Mouse (Mus musculus) brain, embryonic 18.5 days (tissue): ENCODE measurements around the gene Hoxd11.

Source experiments
- DNase-seq: peaks from one replicate; pipeline ENCODE4 v3.0.0-alpha.2; 2012; ENCODE audit warnings: low read depth, low spot score

Hoxd11 gene

DNA sequence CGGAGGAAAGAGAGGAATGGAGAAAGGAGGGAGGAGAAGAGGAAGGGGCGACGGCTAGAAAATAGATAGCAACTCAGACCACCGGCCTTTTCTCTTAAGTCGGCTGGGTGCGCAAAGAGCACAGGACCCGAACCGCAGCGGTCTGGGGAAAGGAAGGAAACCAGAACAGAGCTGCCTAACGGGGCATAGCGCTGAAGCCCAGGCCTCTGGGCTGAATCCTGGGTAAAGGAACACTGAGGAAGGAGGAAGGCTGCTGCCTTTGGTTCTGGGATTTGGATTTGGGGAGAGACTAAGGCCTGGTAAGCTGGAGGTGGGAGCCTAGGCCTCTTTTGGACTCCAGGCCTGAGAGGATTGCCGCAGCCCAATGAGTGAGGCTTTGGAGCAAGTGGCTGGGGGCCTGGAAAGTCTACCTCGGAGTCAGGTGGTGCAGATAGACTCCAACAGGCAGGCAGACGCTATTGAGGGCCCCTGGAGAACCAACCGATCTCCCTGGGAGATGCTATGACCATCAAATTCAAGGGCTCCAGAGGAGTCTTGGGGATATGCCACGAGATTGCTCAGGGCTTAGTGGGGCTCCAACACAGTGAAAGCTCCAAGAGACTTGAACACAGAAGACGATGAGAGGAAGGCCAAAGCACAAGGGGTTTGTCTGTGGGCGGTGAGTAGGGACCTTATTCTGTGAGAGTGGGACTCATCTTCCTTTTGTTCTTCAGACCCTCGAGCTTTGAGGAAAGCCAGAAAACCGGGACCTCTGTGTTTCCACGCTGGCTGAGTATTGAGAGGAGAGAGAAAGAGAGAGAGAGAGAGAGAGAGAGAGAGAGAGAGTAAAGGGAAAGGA lies 1.4 kb downstream of the Hoxd11 start:
- DNase-seq: no peak

- DNase-seq: no peak
Measured at GRCm38 (mm10) chr2:74681594-74682531, 2.5 kb downstream of the Hoxd11 start.

DNA sequence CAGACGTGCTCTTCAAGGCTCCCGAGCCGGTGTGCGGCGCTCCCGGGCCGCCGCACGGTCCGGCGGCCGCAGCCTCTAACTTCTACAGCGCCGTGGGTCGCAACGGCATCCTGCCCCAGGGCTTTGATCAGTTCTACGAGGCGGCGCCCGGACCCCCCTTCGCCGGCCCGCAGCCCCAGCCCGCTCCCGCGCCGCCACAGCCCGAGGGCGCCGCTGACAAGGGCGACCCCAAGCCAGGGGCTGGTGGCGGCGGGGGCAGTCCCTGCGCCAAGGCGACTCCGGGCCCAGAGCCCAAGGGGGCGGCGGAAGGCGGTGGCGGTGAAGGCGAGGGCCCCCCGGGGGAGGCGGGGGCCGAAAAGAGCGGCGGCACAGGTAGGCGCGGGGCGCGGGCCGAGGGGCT lies 3.4 kb downstream of the Hoxd11 start:
- no peak for DNase-seq

GRCm38 (mm10) chr2:74683471-74683951 lies 4.2 kb downstream of the Hoxd11 start:
- no peak for DNase-seq

- DNase-seq: no peak
Measured at GRCm38 (mm10) chr2:74684106-74684505, 4.7 kb downstream of the Hoxd11 start.

GRCm38 (mm10) chr2:74685059-74685603 lies 5.8 kb downstream of the Hoxd11 start:
- DNase-seq: no peak

GRCm38 (mm10) chr2:74686301-74686987 lies 7.1 kb downstream of the Hoxd11 start:
- DNase-seq: no peak

DNA sequence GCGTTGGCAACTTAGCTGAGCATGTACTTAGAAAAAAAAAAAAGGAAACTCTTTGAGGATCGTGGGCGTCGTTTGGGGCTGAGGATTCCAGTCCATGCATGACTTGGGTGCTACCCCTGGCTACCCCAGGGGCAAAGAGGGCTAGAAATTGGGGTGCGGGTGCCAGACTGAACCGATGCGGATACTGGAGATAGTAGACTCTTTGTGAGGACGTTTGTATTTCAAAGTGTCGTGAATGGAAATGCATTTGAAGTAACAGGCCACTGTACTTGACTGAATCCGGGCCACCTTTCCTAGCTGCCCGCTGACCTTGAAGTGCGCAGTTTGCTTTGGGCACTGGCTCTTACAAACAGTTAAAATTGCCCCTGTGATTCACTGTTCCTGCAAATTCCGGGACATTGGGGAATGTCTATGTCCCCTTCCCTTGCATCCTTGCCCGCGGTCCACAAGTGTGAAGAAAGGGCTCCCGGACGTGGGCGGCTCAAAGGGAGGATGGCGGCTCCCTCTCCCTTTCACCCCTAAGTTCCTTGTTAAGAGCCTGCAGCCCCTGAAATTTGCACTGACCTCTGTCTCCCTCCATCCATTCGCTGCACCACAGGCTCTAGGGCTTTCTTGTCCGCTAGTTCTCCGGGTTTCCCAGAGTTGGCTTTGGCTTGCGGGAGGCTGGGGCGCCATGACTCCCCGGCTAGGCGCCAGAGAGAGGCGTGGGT lies 7.8 kb downstream of the Hoxd11 start:
- no peak for DNase-seq

DNA sequence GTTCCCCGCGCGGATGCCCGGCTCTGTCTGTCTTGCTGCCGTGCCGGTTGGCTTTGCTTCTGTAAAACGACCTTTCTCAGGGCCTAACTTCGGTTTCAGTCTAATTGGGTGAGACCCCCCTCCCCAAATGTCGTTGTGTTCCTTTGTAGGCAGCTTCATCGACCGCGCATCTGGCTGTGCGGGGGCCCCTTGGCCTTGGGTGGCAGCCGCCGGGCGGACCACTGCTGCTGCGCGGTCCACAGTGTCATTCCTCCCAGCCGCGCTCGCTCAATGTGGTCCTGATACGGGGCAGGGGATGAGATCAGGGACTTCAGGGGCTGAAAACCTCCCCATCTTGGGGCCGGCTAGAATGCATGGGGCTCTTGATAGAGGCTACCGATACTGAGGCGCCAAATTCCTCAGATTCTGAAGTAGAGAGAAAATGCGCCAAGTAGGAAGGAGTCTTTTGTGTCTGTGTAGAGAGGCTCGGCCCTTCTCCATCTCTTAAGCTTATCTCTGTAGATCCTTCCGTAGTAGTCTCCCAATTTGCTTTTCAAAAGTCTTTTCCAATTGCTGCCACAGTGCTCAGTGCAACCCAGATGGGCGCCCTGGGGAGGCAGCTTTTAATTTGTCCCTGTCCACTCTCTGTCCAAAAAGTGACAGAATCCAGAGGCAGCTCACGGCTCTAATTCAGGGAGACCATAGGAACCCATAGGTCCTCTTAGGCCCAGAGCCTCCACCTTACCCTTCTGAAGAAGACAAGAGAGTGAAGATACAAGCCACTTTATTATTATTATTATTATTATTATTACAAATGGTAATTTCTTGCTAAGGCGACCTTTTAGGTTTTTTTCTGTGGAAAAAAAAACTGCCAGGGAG lies 8.6 kb downstream of the Hoxd11 start:
- DNase-seq: no peak

- no peak for DNase-seq
Measured at GRCm38 (mm10) chr2:74688795-74689573, 9.6 kb downstream of the Hoxd11 start.

GRCm38 (mm10) chr2:74689574-74690337 lies 10.4 kb downstream of the Hoxd11 start:
- no peak for DNase-seq

- DNase-seq: no peak
Measured at GRCm38 (mm10) chr2:74690338-74690716, 11.0 kb downstream of the Hoxd11 start.

DNA sequence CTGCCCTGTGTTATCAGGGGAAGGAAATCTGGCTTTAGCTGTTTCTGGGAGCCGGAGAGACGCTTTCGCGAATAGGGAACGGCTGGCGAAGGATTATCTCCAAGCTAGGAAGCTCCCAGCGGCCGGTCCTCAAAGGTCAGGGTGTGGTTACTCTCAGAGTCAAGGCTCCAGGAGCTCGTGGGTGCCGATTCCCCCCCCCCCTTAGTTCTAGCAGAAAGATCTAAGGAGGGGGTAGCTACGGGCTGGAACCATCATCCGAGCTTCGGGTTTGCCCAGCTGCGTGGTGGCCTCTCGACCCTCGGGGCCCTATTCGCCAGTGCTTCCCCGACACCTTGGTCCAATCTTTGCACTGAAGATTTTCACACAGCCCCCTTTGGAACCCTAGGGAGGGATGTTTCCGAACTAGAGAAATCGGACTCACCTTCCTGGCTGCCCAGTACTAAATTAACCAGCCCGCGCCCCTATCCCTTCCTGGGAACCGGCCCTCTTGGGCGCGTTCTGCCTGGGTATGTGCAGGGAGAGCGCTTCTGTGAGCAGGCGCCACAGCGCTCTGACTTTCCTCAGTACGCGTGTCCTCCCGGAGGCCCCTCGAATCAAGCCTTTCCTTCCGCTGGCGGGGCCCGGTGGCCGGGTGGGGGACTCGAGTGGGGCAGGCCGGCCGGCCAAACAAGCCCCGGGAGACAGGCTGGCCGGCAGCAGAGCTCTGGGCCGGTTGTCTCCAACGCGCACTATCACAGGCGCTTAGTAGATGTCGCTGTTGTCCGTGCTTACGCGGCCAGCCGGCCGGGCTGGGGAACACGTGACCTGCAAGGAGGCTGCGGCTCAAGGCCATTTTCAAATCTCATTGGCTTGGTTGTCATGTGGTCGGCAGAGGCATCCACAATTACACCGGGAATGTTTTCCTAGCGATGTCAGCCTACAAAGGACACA lies 11.9 kb downstream of the Hoxd11 start, which contains the start of gene Hoxd10:
Hoxd10 (plus strand) TSS at position 903 of the 930 bp plus-strand sequence.
- DNase-seq: no peak

DNA sequence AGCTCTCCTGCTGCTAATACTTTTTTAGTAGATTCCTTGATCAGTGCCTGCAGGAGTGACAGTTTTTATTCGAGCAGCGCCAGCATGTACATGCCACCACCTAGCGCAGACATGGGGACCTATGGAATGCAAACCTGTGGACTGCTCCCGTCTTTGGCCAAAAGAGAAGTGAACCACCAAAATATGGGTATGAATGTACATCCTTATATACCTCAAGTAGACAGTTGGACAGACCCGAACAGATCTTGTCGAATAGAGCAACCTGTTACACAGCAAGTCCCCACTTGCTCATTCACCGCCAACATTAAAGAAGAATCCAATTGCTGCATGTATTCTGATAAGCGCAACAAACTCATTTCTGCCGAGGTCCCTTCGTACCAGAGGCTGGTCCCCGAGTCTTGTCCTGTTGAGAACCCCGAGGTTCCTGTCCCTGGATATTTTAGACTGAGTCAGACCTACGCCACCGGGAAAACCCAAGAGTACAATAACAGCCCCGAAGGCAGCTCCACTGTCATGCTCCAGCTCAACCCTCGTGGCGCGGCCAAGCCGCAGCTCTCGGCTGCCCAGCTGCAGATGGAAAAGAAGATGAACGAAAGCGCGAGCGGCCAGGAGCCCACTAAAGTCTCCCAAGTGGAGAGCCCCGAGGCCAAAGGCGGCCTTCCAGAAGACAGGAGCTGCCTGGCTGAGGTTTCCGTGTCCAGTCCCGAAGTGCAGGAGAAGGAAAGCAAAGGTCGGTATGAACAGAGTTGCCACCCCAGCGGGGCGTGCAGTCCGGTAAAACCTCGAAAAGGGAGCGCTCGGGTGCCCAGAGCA lies 12.8 kb downstream of the Hoxd11 start:
- no peak for DNase-seq

DNA sequence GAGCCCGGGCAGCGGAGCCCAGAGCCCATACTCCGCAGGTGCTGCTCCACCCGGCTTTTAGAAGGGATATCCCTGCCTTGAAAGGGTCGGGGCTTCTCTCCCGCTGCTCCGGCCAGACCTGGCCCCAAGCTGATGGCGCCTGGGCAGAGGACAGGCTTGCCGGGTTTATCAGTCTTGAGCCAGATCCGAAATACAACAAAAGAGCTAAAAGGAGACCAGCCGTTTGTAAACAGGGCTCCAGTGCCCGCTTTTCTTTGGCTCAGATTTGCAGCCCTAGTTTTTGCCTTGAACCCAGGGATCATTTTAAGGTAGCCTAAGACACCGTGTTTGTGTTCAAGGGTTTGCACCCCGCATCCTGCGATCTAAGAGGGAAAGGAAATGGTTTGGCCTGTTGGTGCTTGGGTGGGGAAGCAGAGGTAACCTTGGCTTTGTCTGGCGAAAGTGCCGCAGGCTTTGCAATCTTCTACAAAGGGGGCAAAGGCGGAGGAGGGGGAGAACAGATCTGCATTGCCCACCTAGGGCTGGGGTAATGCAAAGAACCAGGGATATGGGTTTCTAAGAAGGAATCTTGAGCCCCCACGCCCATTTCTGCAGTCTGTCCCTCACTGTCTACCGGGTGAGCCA lies 13.6 kb downstream of the Hoxd11 start:
- no peak for DNase-seq

DNA sequence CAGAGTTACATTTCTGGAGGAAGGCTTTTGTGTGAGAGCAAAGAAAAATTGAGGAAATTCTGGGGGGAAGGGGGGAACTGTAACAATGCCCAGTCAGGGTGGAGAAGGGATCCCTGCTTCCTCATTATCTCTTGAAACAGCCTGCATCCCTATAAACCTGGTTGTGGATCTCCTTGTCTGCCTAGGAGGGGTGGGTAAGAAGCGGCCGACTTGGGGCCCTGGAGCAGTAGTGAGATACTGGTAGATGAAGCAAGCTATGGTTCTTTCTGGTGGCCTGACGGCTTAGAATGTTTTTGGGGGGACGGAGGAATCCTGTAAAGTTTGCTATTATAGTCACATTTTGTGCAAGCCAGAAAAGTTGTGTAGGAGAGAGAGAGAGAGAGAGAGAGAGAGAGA lies 14.1 kb downstream of the Hoxd11 start:
- no peak for DNase-seq
